Mouse (Mus musculus) midbrain, embryonic 16.5 days (tissue): ENCODE data around the gene Rce1. TPM values are rescaled to one million over a fixed set of nuclear protein-coding genes. Genes with fewer than 3 reads are reported as not detected.

ENCODE experiments used
- ATAC-seq: fragments of 200-750 bp; cut with Nextera tagmentation; 2 replicates; pipeline ENCODE4 v1.8.0; 2017; ENCODE audit warnings: moderate TSS enrichment
- H3K27ac ChIP-seq: fragments of 300-500 bp; sonication (generic); 2 replicates; pipeline ENCODE4 v1.5.1; 2014; ENCODE audit warnings: mild to moderate bottlenecking, low read length, mixed read lengths
- H3K27me3 ChIP-seq: fragments of 300-500 bp; sonication (generic); 2 replicates; pipeline ENCODE4 v1.6.1; 2014; ENCODE audit warnings: low read depth, low read length, mixed read lengths; ENCODE audit not compliant: control insufficient read depth, insufficient read depth
- H3K36me3 ChIP-seq: fragments of 300-500 bp; sonication (generic); 2 replicates; pipeline ENCODE4 v1.6.1; 2014; ENCODE audit warnings: mild to moderate bottlenecking, low read length, moderate library complexity, mixed read lengths; ENCODE audit not compliant: control insufficient read depth, insufficient read depth
- H3K4me1 ChIP-seq: fragments of 300-500 bp; sonication (generic); 2 replicates; pipeline ENCODE4 v1.6.1; 2014; ENCODE audit warnings: mild to moderate bottlenecking, low read length, mixed read lengths; ENCODE audit not compliant: control insufficient read depth, insufficient read depth
- H3K4me2 ChIP-seq: fragments of 300-500 bp; sonication (generic); 2 replicates; pipeline ENCODE4 v1.6.1; 2014; ENCODE audit warnings: mild to moderate bottlenecking, low read length, mixed read lengths
- H3K4me3 ChIP-seq: fragments of 300-500 bp; sonication (generic); 2 replicates; pipeline ENCODE4 v1.5.1; 2014; ENCODE audit warnings: low read depth, mild to moderate bottlenecking, low read length, moderate library complexity, mixed read lengths
- H3K9ac ChIP-seq: fragments of 300-500 bp; sonication (generic); 2 replicates; pipeline ENCODE4 v1.6.1; 2014; ENCODE audit warnings: low read depth, low read length, mixed read lengths
- H3K9me3 ChIP-seq: fragments of 300-500 bp; sonication (generic); replicated peaks from 2 replicates; pipeline ENCODE4 v1.6.1; 2014; ENCODE audit warnings: mild to moderate bottlenecking, low read length, mixed read lengths; ENCODE audit not compliant: control insufficient read depth, poor library complexity, severe bottlenecking
- WGBS: fragments of 180-500 bp; shearing (Covaris S2); extraction: QIAGEN DNeasy Blood & Tissue Kit; methylation state at CpG from one replicate; pipeline ENCODE4 v1.1.7; 2014; 5-methylcytosine and 5-hydroxymethylcytosine counted together
- polyA plus RNA-seq: library from polyadenylated mRNA; unstranded; fragments of >200 nt; fragmentation: Nextera tagmentation; extraction: Ambion mirVana; gene quantifications from 2 replicates; pipeline ENCODE4 v1.2.1, GENCODE M21; 2015

Rce1 gene
- polyA plus RNA-seq = 51.4 and 52.4 TPM in 2 replicates

- H3K4me1 ChIP-seq = peaks cover 27% of the 10 kb centered on the region
- H3K27ac ChIP-seq = peak within 1 kb of the TSS; percentile 96
- H3K27me3 ChIP-seq = no peaks in the 10 kb centered on the region
- H3K4me2 ChIP-seq = peak within 1 kb of the TSS; percentile 77
- no peaks in the 10 kb centered on the region for H3K9me3 ChIP-seq
- peak; percentile 84 for ATAC-seq
- peak within 1 kb of the TSS; percentile 85 for H3K4me3 ChIP-seq
- under 1% methylated on average over 62 of the region's 64 CpGs for WGBS
- peaks cover 7% of the 10 kb centered on the region for H3K36me3 ChIP-seq
- H3K9ac ChIP-seq = peak within 1 kb of the TSS; percentile 89
These were observed at the start of gene Rce1 for GRCm38 (mm10) chr19:4625179-4625828. Gene Rce1 (minus strand): TSS chr19:4625641.

- ATAC-seq = no peak
- Histone ChIP-seq H3K27me3 (no peaks in the 10 kb centered on the region), H3K9ac (no peak overlapping the region), H3K36me3 (no peaks in the 10 kb centered on the region), H3K9me3 (no peaks in the 10 kb centered on the region), H3K4me2 (no peak overlapping the region), H3K27ac (no peak overlapping the region), H3K4me3 (no peak overlapping the region), H3K4me1 (no peaks in the 10 kb centered on the region)
- 39% methylated on average over 6 of the region's 6 CpGs for WGBS
These were observed 47.0 kb upstream of the Rce1 start for GRCm38 (mm10) chr19:4672401-4672800.

- no peak overlapping the region for H3K4me2 ChIP-seq
- H3K9ac ChIP-seq = no peak overlapping the region
- H3K36me3 ChIP-seq = no peaks in the 10 kb centered on the region
- 93% methylated on average over 4 of the region's 4 CpGs for WGBS
- H3K27me3 ChIP-seq = no peaks in the 10 kb centered on the region
- no peaks in the 10 kb centered on the region for H3K9me3 ChIP-seq
- no peaks in the 10 kb centered on the region for H3K4me1 ChIP-seq
- no peak overlapping the region for H3K27ac ChIP-seq
- H3K4me3 ChIP-seq = no peak overlapping the region
- ATAC-seq = no peak
These were observed 45.3 kb upstream of the Rce1 start for GRCm38 (mm10) chr19:4670776-4671175.

GRCm38 (mm10) chr19:4666815-4667214, 41.4 kb upstream of the Rce1 start:
- H3K4me3 ChIP-seq = no peak overlapping the region
- H3K9ac ChIP-seq = no peak overlapping the region
- H3K4me1 ChIP-seq = no peaks in the 10 kb centered on the region
- H3K36me3 ChIP-seq = no peaks in the 10 kb centered on the region
- no peak overlapping the region for H3K4me2 ChIP-seq
- H3K27me3 ChIP-seq = no peaks in the 10 kb centered on the region
- ATAC-seq = no peak
- H3K9me3 ChIP-seq = no peaks in the 10 kb centered on the region
- H3K27ac ChIP-seq = no peak overlapping the region

GRCm38 (mm10) chr19:4658156-4658555, 32.7 kb upstream of the Rce1 start:
- H3K36me3 ChIP-seq = no peaks in the 10 kb centered on the region
- no peaks in the 10 kb centered on the region for H3K4me1 ChIP-seq
- H3K27me3 ChIP-seq = no peaks in the 10 kb centered on the region
- no peak for ATAC-seq
- no peak overlapping the region for H3K4me3 ChIP-seq
- 87% methylated on average over 5 of the region's 5 CpGs for WGBS
- H3K9ac ChIP-seq = no peak overlapping the region
- H3K9me3 ChIP-seq = no peaks in the 10 kb centered on the region
- no peak overlapping the region for H3K4me2 ChIP-seq
- no peak overlapping the region for H3K27ac ChIP-seq

DNA sequence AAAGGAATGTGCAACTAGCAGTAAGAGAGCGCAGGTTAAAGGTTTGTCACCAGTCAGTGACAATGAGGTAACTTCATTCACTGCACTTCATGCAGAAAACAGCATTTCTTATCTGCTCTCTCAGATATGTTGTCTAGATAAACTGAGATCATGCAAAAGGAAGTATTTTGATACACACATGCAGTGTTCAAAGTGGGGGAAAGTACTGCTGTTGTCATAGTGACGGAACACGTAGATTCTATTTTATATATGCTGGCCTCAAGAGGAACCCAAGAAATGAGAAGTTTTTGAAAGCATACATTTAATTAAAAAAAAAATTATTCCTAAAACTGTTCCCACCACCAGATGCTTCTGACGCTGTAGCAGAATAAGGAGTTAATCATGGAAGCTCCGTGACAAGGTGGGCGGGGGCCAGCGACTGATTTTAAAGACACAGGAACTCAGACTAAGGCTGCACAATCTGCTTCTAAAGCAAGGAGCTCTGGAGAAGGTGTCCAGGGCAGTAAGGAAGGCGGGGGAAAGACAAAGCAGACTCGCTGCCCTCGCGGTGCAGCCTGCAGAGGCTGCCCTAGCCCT, 21.6 kb upstream of the Rce1 start:
- Histone ChIP-seq H3K4me1 (no peaks in the 10 kb centered on the region), H3K27me3 (no peaks in the 10 kb centered on the region), H3K36me3 (no peaks in the 10 kb centered on the region), H3K27ac (no peak overlapping the region), H3K4me2 (no peak overlapping the region), H3K4me3 (no peak overlapping the region), H3K9me3 (no peaks in the 10 kb centered on the region), H3K9ac (no peak overlapping the region)
- ATAC-seq = no peak
- WGBS = 64% methylated on average over 11 of the region's 11 CpGs

DNA sequence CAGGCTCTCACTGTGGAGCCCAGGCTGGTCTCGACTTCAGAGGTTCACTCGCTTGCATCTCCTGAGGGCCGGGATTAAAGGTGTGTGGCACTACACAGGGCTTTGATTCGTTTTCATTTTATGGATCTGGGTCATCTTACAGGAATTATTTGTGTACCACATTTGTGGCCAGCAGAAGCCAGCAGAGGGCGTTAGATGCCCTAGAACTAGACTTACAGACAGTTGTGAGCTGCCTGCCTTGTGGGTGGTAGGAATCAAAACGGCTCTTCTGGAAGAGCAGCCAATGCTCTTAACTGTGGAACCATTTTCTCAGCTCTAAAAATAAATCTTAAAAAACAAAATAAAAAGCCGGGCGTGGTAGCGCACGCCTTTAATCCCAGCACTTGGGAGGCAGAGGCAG, 18.8 kb upstream of the Rce1 start:
- no peaks in the 10 kb centered on the region for H3K36me3 ChIP-seq
- ATAC-seq = no peak
- H3K27ac ChIP-seq = no peak overlapping the region
- 39% methylated on average over 10 of the region's 10 CpGs for WGBS
- H3K27me3 ChIP-seq = no peaks in the 10 kb centered on the region
- no peaks in the 10 kb centered on the region for H3K9me3 ChIP-seq
- no peak overlapping the region for H3K9ac ChIP-seq
- no peak overlapping the region for H3K4me2 ChIP-seq
- no peak overlapping the region for H3K4me3 ChIP-seq
- H3K4me1 ChIP-seq = no peaks in the 10 kb centered on the region

- no peaks in the 10 kb centered on the region for H3K4me1 ChIP-seq
- H3K9me3 ChIP-seq = no peaks in the 10 kb centered on the region
These were observed 10.5 kb upstream of the Rce1 start for GRCm38 (mm10) chr19:4635986-4636385.

DNA sequence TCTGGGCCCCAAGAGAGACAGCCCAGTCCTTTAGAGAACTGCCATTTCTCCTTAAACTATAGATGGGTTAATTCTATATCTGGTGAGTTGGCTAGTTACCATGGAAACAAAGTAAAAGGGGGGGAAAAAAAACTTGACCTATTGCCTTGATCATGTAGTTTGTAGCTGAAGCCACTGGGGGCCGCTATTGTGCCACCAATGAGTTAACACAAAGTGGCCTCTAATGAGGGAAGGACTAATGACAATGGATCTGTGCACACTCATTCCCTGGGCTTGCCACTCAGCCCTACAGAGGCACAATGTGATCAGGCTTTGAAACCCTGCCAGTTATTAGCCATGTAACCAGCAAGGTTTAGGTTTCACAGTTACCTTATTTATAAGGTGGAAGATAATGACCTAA, 3.4 kb upstream of the Rce1 start:
- Histone ChIP-seq H3K4me1 (peaks cover 27% of the 10 kb centered on the region), H3K9ac (peak overlapping the region; percentile 42; the same call in 1 of the 2 replicates), H3K27me3 (no peaks in the 10 kb centered on the region), H3K4me2 (no peak overlapping the region), H3K4me3 (no peak overlapping the region), H3K36me3 (no peaks in the 10 kb centered on the region), H3K27ac (peak overlapping the region; percentile 69), H3K9me3 (no peaks in the 10 kb centered on the region)
- 0 out of 2 replicates have a peak, but pooled peaks have one; percentile 41 for ATAC-seq
- WGBS = 0% methylated on average over 1 of the region's 1 CpGs

More at GRCm38 (mm10) chr19:4635986-4636385, 10.5 kb upstream of the Rce1 start:
- Histone ChIP-seq H3K9ac (no peak overlapping the region), H3K36me3 (no peaks in the 10 kb centered on the region), H3K4me2 (no peak overlapping the region), H3K27ac (no peak overlapping the region), H3K4me3 (no peak overlapping the region), H3K27me3 (no peaks in the 10 kb centered on the region)
- ATAC-seq = no peak
- 73% methylated on average over 4 of the region's 4 CpGs for WGBS
